Mouse (Mus musculus) limb, embryonic 13.5 days (tissue): ENCODE results near the gene Gpr37l1. TPM values are rescaled to one million over a fixed set of nuclear protein-coding genes. Genes with fewer than 3 reads are reported as not detected.

Source experiments
- ATAC-seq: fragments of 200-750 bp; cut with Nextera tagmentation; 2 replicates; pipeline ENCODE4 v1.8.0; 2017; ENCODE audit warnings: low read depth, moderate number of reproducible peaks, moderate TSS enrichment; ENCODE audit not compliant: low FRiP score
- H3K27ac ChIP-seq: fragments of 300-500 bp; sonication (generic); 2 replicates; pipeline ENCODE4 v1.5.1; 2015; ENCODE audit warnings: inconsistent platforms, mild to moderate bottlenecking, moderate library complexity
- H3K27me3 ChIP-seq: fragments of 300-500 bp; sonication (generic); 2 replicates; pipeline ENCODE4 v1.6.1; 2015; ENCODE audit warnings: mild to moderate bottlenecking, inconsistent platforms
- H3K36me3 ChIP-seq: fragments of 300-500 bp; sonication (generic); 2 replicates; pipeline ENCODE4 v1.6.1; 2015; ENCODE audit warnings: inconsistent platforms, mild to moderate bottlenecking, moderate library complexity
- H3K4me1 ChIP-seq: fragments of 300-500 bp; sonication (generic); 2 replicates; pipeline ENCODE4 v1.6.1; 2015; ENCODE audit warnings: inconsistent platforms
- H3K4me2 ChIP-seq: fragments of 300-500 bp; sonication (generic); replicated peaks from 2 replicates; pipeline ENCODE4 v1.6.1; 2015; ENCODE audit warnings: inconsistent platforms, mild to moderate bottlenecking, moderate library complexity
- H3K4me3 ChIP-seq: fragments of 300-500 bp; sonication (generic); 2 replicates; pipeline ENCODE4 v1.5.1; 2015; ENCODE audit warnings: moderate library complexity, mild to moderate bottlenecking, inconsistent platforms
- H3K9ac ChIP-seq: fragments of 300-500 bp; sonication (generic); 2 replicates; pipeline ENCODE4 v1.6.1; 2015; ENCODE audit warnings: mild to moderate bottlenecking, inconsistent platforms
- H3K9me3 ChIP-seq: fragments of 300-500 bp; sonication (generic); 2 replicates; pipeline ENCODE4 v1.6.1; 2016; ENCODE audit warnings: inconsistent platforms
- WGBS: fragments of 180-500 bp; shearing (Covaris S2); methylation state at CpG from one replicate; pipeline ENCODE4 v1.1.7; 2015; 5-methylcytosine and 5-hydroxymethylcytosine counted together
- polyA plus RNA-seq: library from polyadenylated mRNA; unstranded; fragments of >200 nt; fragmentation: Nextera tagmentation; extraction: Ambion mirVana; gene quantifications from 2 replicates; pipeline ENCODE4 v1.2.1, GENCODE M21; 2015

Gene Gpr37l1
- polyA plus RNA-seq, 1 experiment from 2014 or later: 0.06 TPM

GRCm38 (mm10) chr1:135180830-135181229 lies 13.3 kb upstream of the Gpr37l1 start:
- H3K4me1 ChIP-seq: no peaks in the 10 kb centered on the region
- no peak overlapping the region for H3K9ac ChIP-seq
- no peaks in the 10 kb centered on the region for H3K36me3 ChIP-seq
- ATAC-seq: no peak
- no peak overlapping the region for H3K27ac ChIP-seq
- 79% methylated on average over 10 of the region's 10 CpGs for WGBS
- H3K9me3 ChIP-seq: no peaks in the 10 kb centered on the region
- H3K4me2 ChIP-seq: no peak overlapping the region
- no peak overlapping the region for H3K4me3 ChIP-seq
- H3K27me3 ChIP-seq: no peaks in the 10 kb centered on the region

GRCm38 (mm10) chr1:135178863-135179262 lies 11.4 kb upstream of the Gpr37l1 start:
- WGBS: 81% methylated on average over 7 of the region's 7 CpGs
- no peak for ATAC-seq

GRCm38 (mm10) chr1:135177724-135178123 lies 10.2 kb upstream of the Gpr37l1 start:
- Histone ChIP-seq H3K4me2 (no peak overlapping the region), H3K27ac (no peak overlapping the region), H3K4me3 (no peak overlapping the region), H3K9ac (no peak overlapping the region), H3K27me3 (no peaks in the 10 kb centered on the region), H3K36me3 (no peaks in the 10 kb centered on the region), H3K4me1 (no peaks in the 10 kb centered on the region), H3K9me3 (no peaks in the 10 kb centered on the region)
- WGBS: 92% methylated on average over 3 of the region's 3 CpGs
- no peak for ATAC-seq

More at GRCm38 (mm10) chr1:135178863-135179262, 11.4 kb upstream of the Gpr37l1 start:
- Histone ChIP-seq H3K4me3 (no peak overlapping the region), H3K9ac (no peak overlapping the region), H3K4me1 (no peaks in the 10 kb centered on the region), H3K4me2 (no peak overlapping the region), H3K27me3 (no peaks in the 10 kb centered on the region), H3K27ac (no peak overlapping the region), H3K9me3 (no peaks in the 10 kb centered on the region), H3K36me3 (no peaks in the 10 kb centered on the region)

GRCm38 (mm10) chr1:135175176-135175575 lies 7.7 kb upstream of the Gpr37l1 start:
- Histone ChIP-seq H3K36me3 (no peaks in the 10 kb centered on the region), H3K9ac (no peak overlapping the region), H3K4me3 (no peak overlapping the region), H3K27ac (no peak overlapping the region), H3K9me3 (no peaks in the 10 kb centered on the region), H3K27me3 (no peaks in the 10 kb centered on the region), H3K4me1 (no peaks in the 10 kb centered on the region), H3K4me2 (no peak overlapping the region)
- no peak for ATAC-seq
- 73% methylated on average over 3 of the region's 3 CpGs for WGBS

- no peaks in the 10 kb centered on the region for H3K4me1 ChIP-seq
- H3K36me3 ChIP-seq: no peaks in the 10 kb centered on the region
- no peak overlapping the region for H3K4me3 ChIP-seq
Observed at GRCm38 (mm10) chr1:135173311-135173710, 5.8 kb upstream of the Gpr37l1 start.

GRCm38 (mm10) chr1:135171984-135172383 lies 4.5 kb upstream of the Gpr37l1 start:
- no peaks in the 10 kb centered on the region for H3K4me1 ChIP-seq
- no peaks in the 10 kb centered on the region for H3K9me3 ChIP-seq
- WGBS: 54% methylated on average over 6 of the region's 6 CpGs
- H3K27me3 ChIP-seq: no peaks in the 10 kb centered on the region
- H3K4me2 ChIP-seq: no peak overlapping the region
- peak; percentile 67 for ATAC-seq
- no peak overlapping the region for H3K27ac ChIP-seq
- H3K4me3 ChIP-seq: no peak overlapping the region
- H3K9ac ChIP-seq: no peak overlapping the region
- H3K36me3 ChIP-seq: no peaks in the 10 kb centered on the region

More at GRCm38 (mm10) chr1:135173311-135173710, 5.8 kb upstream of the Gpr37l1 start:
- 91% methylated on average over 6 of the region's 6 CpGs for WGBS
- ATAC-seq: no peak
- no peak overlapping the region for H3K4me2 ChIP-seq
- no peak overlapping the region for H3K27ac ChIP-seq
- no peak overlapping the region for H3K9ac ChIP-seq
- no peaks in the 10 kb centered on the region for H3K9me3 ChIP-seq
- no peaks in the 10 kb centered on the region for H3K27me3 ChIP-seq

- Histone ChIP-seq H3K4me2 (no peak overlapping the region), H3K9me3 (no peaks in the 10 kb centered on the region), H3K4me3 (no peak overlapping the region), H3K4me1 (no peaks in the 10 kb centered on the region), H3K36me3 (no peaks in the 10 kb centered on the region), H3K27ac (no peak overlapping the region), H3K9ac (no peak overlapping the region), H3K27me3 (no peaks in the 10 kb centered on the region)
- no peak for ATAC-seq
- WGBS: 85% methylated on average over 7 of the region's 7 CpGs
Observed at GRCm38 (mm10) chr1:135171202-135171601, 3.7 kb upstream of the Gpr37l1 start.

GRCm38 (mm10) chr1:135170299-135170698 lies 2.8 kb upstream of the Gpr37l1 start:
- Histone ChIP-seq H3K9ac (no peak overlapping the region), H3K27ac (no peak overlapping the region), H3K4me1 (no peaks in the 10 kb centered on the region), H3K4me2 (no peak overlapping the region), H3K36me3 (no peaks in the 10 kb centered on the region), H3K9me3 (no peaks in the 10 kb centered on the region), H3K27me3 (no peaks in the 10 kb centered on the region), H3K4me3 (no peak overlapping the region)
- ATAC-seq: no peak
- 69% methylated on average over 10 of the region's 10 CpGs for WGBS

GRCm38 (mm10) chr1:135169556-135170224 lies 2.2 kb upstream of the Gpr37l1 start:
- no peaks in the 10 kb centered on the region for H3K9me3 ChIP-seq
- WGBS: 62% methylated on average over 12 of the region's 12 CpGs
- no peak for ATAC-seq
- H3K27ac ChIP-seq: no peak overlapping the region
- H3K9ac ChIP-seq: no peak overlapping the region
- H3K4me1 ChIP-seq: no peaks in the 10 kb centered on the region
- H3K4me3 ChIP-seq: no peak overlapping the region
- no peaks in the 10 kb centered on the region for H3K36me3 ChIP-seq
- no peaks in the 10 kb centered on the region for H3K27me3 ChIP-seq
- H3K4me2 ChIP-seq: no peak overlapping the region

- Histone ChIP-seq H3K4me2 (no peak overlapping the region), H3K9me3 (no peaks in the 10 kb centered on the region), H3K27ac (no peak overlapping the region), H3K36me3 (no peaks in the 10 kb centered on the region), H3K27me3 (no peaks in the 10 kb centered on the region), H3K9ac (no peak overlapping the region), H3K4me3 (no peak overlapping the region), H3K4me1 (no peaks in the 10 kb centered on the region)
- no peak for ATAC-seq
- 89% methylated on average over 10 of the region's 10 CpGs for WGBS
Observed at GRCm38 (mm10) chr1:135168453-135169200, 1.1 kb upstream of the Gpr37l1 start.

- Histone ChIP-seq H3K4me2 (no peak overlapping the region), H3K9me3 (no peaks in the 10 kb centered on the region), H3K4me1 (peaks cover 16% of the 10 kb centered on the region), H3K27ac (no peak overlapping the region), H3K9ac (no peak overlapping the region), H3K36me3 (no peaks in the 10 kb centered on the region), H3K4me3 (no peak overlapping the region), H3K27me3 (no peaks in the 10 kb centered on the region)
- no peak for ATAC-seq
- 43% methylated on average over 6 of the region's 6 CpGs for WGBS
Observed at GRCm38 (mm10) chr1:135162720-135163119, 4.8 kb downstream of the Gpr37l1 start.

GRCm38 (mm10) chr1:135160411-135161050 lies 7.0 kb downstream of the Gpr37l1 start:
- H3K27ac ChIP-seq: no peak overlapping the region
- ATAC-seq: no peak
- 82% methylated on average over 13 of the region's 13 CpGs for WGBS

More at GRCm38 (mm10) chr1:135160411-135161050, 7.0 kb downstream of the Gpr37l1 start:
- Histone ChIP-seq H3K4me2 (no peak overlapping the region), H3K4me1 (peaks cover 16% of the 10 kb centered on the region), H3K9ac (no peak overlapping the region), H3K27me3 (no peaks in the 10 kb centered on the region), H3K9me3 (no peaks in the 10 kb centered on the region), H3K36me3 (peaks cover 16% of the 10 kb centered on the region), H3K4me3 (no peak overlapping the region)
